Mouse (Mus musculus): ENCODE results near the gene Hepacam. TPM values are rescaled to one million over a fixed set of nuclear protein-coding genes. Genes with fewer than 3 reads are reported as not detected.

Gene Hepacam
- polyA plus RNA-seq, 1 experiment from 2014 or later, result not detected

DNA sequence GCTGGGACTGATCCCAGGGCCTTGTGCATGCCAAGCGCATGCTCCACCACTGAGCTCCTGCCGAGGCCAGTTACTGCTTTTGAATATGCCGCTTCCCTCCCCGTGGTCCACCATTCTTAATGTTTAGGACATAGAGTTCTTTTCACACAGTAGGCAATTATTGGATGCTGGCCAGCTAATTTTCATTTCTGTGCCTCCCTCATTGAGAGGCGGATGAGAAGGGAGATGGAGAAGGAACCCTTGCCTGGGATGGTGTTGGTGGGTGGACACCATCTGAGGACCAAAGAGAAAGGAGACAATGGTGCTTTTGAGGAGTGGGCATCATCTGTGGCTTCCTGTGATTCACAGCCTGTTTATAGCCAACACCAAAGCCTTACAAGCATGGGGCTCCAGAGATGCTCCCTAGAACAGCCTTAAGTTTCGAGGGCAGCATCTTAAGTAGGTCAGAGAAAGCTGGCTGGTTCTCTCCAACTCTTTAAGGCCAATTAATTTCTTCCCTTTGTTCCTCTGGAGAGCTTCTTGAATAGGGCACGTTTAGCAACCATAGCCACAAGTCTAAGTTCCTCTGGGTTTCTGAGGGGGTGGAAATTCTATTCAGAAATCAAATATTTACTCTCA lies 8.3 kb upstream of the Hepacam start:
- H3K27ac ChIP-seq (ENCODE audit: low read length), result peak overlapping the region; percentile 55; the same call in 1 of the 2 replicates
- H3K36me3 ChIP-seq (ENCODE audit: control insufficient read depth, insufficient read depth, low read length), result no peaks in the 10 kb centered on the region
- 73% methylated on average over 7 of the region's 7 CpGs for WGBS
- no peak for ATAC-seq (ENCODE audit: insufficient read depth, low FRiP score)
- H3K4me2 ChIP-seq (ENCODE audit: low read depth, low read length), result no peak overlapping the region
- H3K27me3 ChIP-seq (ENCODE audit: control insufficient read depth, insufficient read depth, low read length), result no peaks in the 10 kb centered on the region
- no peak overlapping the region for H3K9ac ChIP-seq (ENCODE audit: low read length)
- peaks cover 7% of the 10 kb centered on the region for H3K4me1 ChIP-seq (ENCODE audit: control insufficient read depth, insufficient read depth, low read length)
- no peaks in the 10 kb centered on the region for H3K9me3 ChIP-seq (replicated peaks; ENCODE audit: control insufficient read depth, low read length)
- no peak overlapping the region for H3K4me3 ChIP-seq (replicated peaks; ENCODE audit: low read length)

- WGBS, result 47% methylated on average over 6 of the region's 6 CpGs
Measured at GRCm38 (mm10) chr9:37359331-37360220, 7.6 kb upstream of the Hepacam start.

GRCm38 (mm10) chr9:37362084-37362483 lies 5.1 kb upstream of the Hepacam start:
- Histone ChIP-seq H3K36me3 (ENCODE audit: control insufficient read depth, insufficient read depth, low read length) (no peaks in the 10 kb centered on the region), H3K9me3 (replicated peaks; ENCODE audit: control insufficient read depth, low read length) (no peaks in the 10 kb centered on the region), H3K9ac (ENCODE audit: low read length) (no peak overlapping the region), H3K27ac (ENCODE audit: low read length) (no peak overlapping the region), H3K27me3 (ENCODE audit: control insufficient read depth, insufficient read depth, low read length) (no peaks in the 10 kb centered on the region), H3K4me3 (replicated peaks; ENCODE audit: low read length) (no peak overlapping the region), H3K4me1 (ENCODE audit: control insufficient read depth, insufficient read depth, low read length) (peaks cover 7% of the 10 kb centered on the region), H3K4me2 (ENCODE audit: low read depth, low read length) (no peak overlapping the region)
- no peak for ATAC-seq (ENCODE audit: insufficient read depth, low FRiP score)

More at GRCm38 (mm10) chr9:37359331-37360220, 7.6 kb upstream of the Hepacam start:
- Histone ChIP-seq H3K27ac (ENCODE audit: low read length) (peak overlapping the region; percentile 55), H3K36me3 (ENCODE audit: control insufficient read depth, insufficient read depth, low read length) (no peaks in the 10 kb centered on the region), H3K9me3 (replicated peaks; ENCODE audit: control insufficient read depth, low read length) (no peaks in the 10 kb centered on the region), H3K9ac (ENCODE audit: low read length) (no peak overlapping the region), H3K4me1 (ENCODE audit: control insufficient read depth, insufficient read depth, low read length) (peaks cover 7% of the 10 kb centered on the region), H3K4me2 (ENCODE audit: low read depth, low read length) (no peak overlapping the region), H3K4me3 (replicated peaks; ENCODE audit: low read length) (no peak overlapping the region), H3K27me3 (ENCODE audit: control insufficient read depth, insufficient read depth, low read length) (no peaks in the 10 kb centered on the region)
- ATAC-seq (ENCODE audit: insufficient read depth, low FRiP score), result peak; percentile 60; the same call in 1 of the 2 replicates

- Histone ChIP-seq H3K27ac (ENCODE audit: low read length) (no peak overlapping the region), H3K9ac (ENCODE audit: low read length) (no peak overlapping the region), H3K4me1 (ENCODE audit: control insufficient read depth, insufficient read depth, low read length) (peaks cover 7% of the 10 kb centered on the region), H3K4me3 (replicated peaks; ENCODE audit: low read length) (no peak overlapping the region), H3K9me3 (replicated peaks; ENCODE audit: control insufficient read depth, low read length) (no peaks in the 10 kb centered on the region), H3K36me3 (ENCODE audit: control insufficient read depth, insufficient read depth, low read length) (no peaks in the 10 kb centered on the region), H3K4me2 (ENCODE audit: low read depth, low read length) (no peak overlapping the region), H3K27me3 (ENCODE audit: control insufficient read depth, insufficient read depth, low read length) (no peaks in the 10 kb centered on the region)
- 59% methylated on average over 1 of the region's 1 CpGs for WGBS
- ATAC-seq (ENCODE audit: insufficient read depth, low FRiP score), result no peak
Measured at GRCm38 (mm10) chr9:37362881-37363280, 4.3 kb upstream of the Hepacam start.

DNA sequence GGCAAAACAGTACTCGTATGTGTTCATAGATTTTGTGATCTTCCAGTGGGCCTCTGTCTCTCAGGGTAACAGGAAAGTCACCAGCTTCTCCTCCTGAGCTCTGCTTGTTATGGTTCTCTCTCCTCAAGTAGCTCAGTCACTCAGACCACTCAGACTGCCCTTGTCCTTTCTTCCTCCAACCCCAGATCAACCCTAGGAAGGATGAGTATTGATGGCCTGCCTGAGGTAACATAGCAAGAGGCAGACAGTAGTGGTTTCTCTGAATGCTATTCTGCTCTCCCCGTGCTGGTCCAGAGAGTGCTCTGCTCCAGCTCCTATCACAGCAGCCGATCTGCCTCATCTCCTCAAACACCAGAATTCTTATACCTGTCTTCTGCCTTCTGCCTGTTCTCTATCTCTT lies 3.6 kb upstream of the Hepacam start:
- Histone ChIP-seq H3K9ac (ENCODE audit: low read length) (no peak overlapping the region), H3K4me1 (ENCODE audit: control insufficient read depth, insufficient read depth, low read length) (peaks cover 7% of the 10 kb centered on the region), H3K27me3 (ENCODE audit: control insufficient read depth, insufficient read depth, low read length) (no peaks in the 10 kb centered on the region), H3K27ac (ENCODE audit: low read length) (no peak overlapping the region), H3K4me3 (replicated peaks; ENCODE audit: low read length) (no peak overlapping the region), H3K36me3 (ENCODE audit: control insufficient read depth, insufficient read depth, low read length) (no peaks in the 10 kb centered on the region), H3K4me2 (ENCODE audit: low read depth, low read length) (no peak overlapping the region), H3K9me3 (replicated peaks; ENCODE audit: control insufficient read depth, low read length) (no peaks in the 10 kb centered on the region)
- 65% methylated on average over 3 of the region's 3 CpGs for WGBS
- no peak for ATAC-seq (ENCODE audit: insufficient read depth, low FRiP score)

DNA sequence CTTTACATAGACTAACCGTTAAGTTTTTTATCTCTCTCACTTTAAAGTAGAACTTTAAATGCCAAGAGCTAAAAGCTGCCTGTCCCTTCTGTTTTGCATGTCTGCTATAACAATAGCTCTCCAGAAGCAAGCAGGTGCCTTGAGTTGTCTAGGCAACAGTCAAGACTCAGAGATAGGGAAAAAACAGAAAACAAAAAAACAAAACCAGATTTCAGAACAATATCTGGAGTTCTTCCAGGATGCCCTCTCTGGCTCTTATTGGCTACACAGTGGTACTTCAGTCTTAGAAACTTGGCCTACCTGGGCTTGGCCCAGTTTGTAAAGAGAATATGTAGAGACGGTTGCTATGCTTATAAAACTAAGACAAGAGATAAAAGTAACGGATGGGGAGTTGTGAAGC lies 2.8 kb upstream of the Hepacam start:
- Histone ChIP-seq H3K27ac (ENCODE audit: low read length) (no peak overlapping the region), H3K4me2 (ENCODE audit: low read depth, low read length) (no peak overlapping the region), H3K27me3 (ENCODE audit: control insufficient read depth, insufficient read depth, low read length) (no peaks in the 10 kb centered on the region), H3K36me3 (ENCODE audit: control insufficient read depth, insufficient read depth, low read length) (no peaks in the 10 kb centered on the region), H3K4me3 (replicated peaks; ENCODE audit: low read length) (no peak overlapping the region), H3K9ac (ENCODE audit: low read length) (no peak overlapping the region), H3K9me3 (replicated peaks; ENCODE audit: control insufficient read depth, low read length) (no peaks in the 10 kb centered on the region), H3K4me1 (ENCODE audit: control insufficient read depth, insufficient read depth, low read length) (peaks cover 6% of the 10 kb centered on the region)
- WGBS, result 70% methylated on average over 3 of the region's 3 CpGs
- ATAC-seq (ENCODE audit: insufficient read depth, low FRiP score), result no peak

GRCm38 (mm10) chr9:37365706-37366105 lies 1.4 kb upstream of the Hepacam start:
- no peaks in the 10 kb centered on the region for H3K36me3 ChIP-seq (ENCODE audit: control insufficient read depth, insufficient read depth, low read length)
- 53% methylated on average over 5 of the region's 5 CpGs for WGBS
- ATAC-seq (ENCODE audit: insufficient read depth, low FRiP score), result no peak
- H3K4me1 ChIP-seq (ENCODE audit: control insufficient read depth, insufficient read depth, low read length), result no peaks in the 10 kb centered on the region
- H3K27me3 ChIP-seq (ENCODE audit: control insufficient read depth, insufficient read depth, low read length), result no peaks in the 10 kb centered on the region
- H3K4me2 ChIP-seq (ENCODE audit: low read depth, low read length), result no peak overlapping the region
- no peak overlapping the region for H3K4me3 ChIP-seq (replicated peaks; ENCODE audit: low read length)
- H3K9me3 ChIP-seq (replicated peaks; ENCODE audit: control insufficient read depth, low read length), result no peaks in the 10 kb centered on the region
- no peak overlapping the region for H3K27ac ChIP-seq (ENCODE audit: low read length)
- no peak overlapping the region for H3K9ac ChIP-seq (ENCODE audit: low read length)

GRCm38 (mm10) chr9:37368081-37368830 lies 1.1 kb downstream of the Hepacam start:
- H3K9ac ChIP-seq (ENCODE audit: low read length), result no peak overlapping the region
- H3K27ac ChIP-seq (ENCODE audit: low read length), result peak overlapping the region; percentile 52; the same call in 1 of the 2 replicates
- H3K4me2 ChIP-seq (ENCODE audit: low read depth, low read length), result no peak overlapping the region
- H3K36me3 ChIP-seq (ENCODE audit: control insufficient read depth, insufficient read depth, low read length), result no peaks in the 10 kb centered on the region
- ATAC-seq (ENCODE audit: insufficient read depth, low FRiP score), result 0 out of 2 replicates have a peak, but pooled peaks have one; percentile 25
- no peaks in the 10 kb centered on the region for H3K27me3 ChIP-seq (ENCODE audit: control insufficient read depth, insufficient read depth, low read length)
- no peak overlapping the region for H3K4me3 ChIP-seq (replicated peaks; ENCODE audit: low read length)
- no peaks in the 10 kb centered on the region for H3K4me1 ChIP-seq (ENCODE audit: control insufficient read depth, insufficient read depth, low read length)
- no peaks in the 10 kb centered on the region for H3K9me3 ChIP-seq (replicated peaks; ENCODE audit: control insufficient read depth, low read length)
- 54% methylated on average over 11 of the region's 11 CpGs for WGBS

DNA sequence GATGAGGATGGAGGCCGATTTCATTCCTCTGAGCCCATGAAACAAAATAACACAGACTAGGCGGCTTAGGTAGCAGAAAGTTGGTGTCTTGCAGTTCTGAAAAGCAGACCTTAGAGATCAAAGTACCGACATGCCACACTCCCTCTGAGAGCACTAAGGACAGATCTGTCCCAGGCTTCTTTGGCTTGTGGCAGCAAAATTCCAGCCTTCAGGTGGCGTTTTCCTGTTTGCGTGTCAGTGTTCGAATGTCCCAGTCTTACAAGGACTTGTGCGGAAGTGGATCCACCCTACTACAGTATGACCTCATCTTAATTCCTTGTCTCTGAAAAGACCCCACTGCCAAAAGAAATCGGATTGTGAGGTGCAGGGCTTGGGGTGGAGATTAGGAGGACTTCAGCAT lies 1.7 kb downstream of the Hepacam start:
- Histone ChIP-seq H3K9me3 (replicated peaks; ENCODE audit: control insufficient read depth, low read length) (no peaks in the 10 kb centered on the region), H3K27ac (ENCODE audit: low read length) (peak overlapping the region; percentile 52; the same call in 1 of the 2 replicates), H3K36me3 (ENCODE audit: control insufficient read depth, insufficient read depth, low read length) (no peaks in the 10 kb centered on the region), H3K4me2 (ENCODE audit: low read depth, low read length) (no peak overlapping the region), H3K9ac (ENCODE audit: low read length) (no peak overlapping the region), H3K4me3 (replicated peaks; ENCODE audit: low read length) (no peak overlapping the region), H3K27me3 (ENCODE audit: control insufficient read depth, insufficient read depth, low read length) (no peaks in the 10 kb centered on the region), H3K4me1 (ENCODE audit: control insufficient read depth, insufficient read depth, low read length) (no peaks in the 10 kb centered on the region)
- no peak for ATAC-seq (ENCODE audit: insufficient read depth, low FRiP score)
- 65% methylated on average over 8 of the region's 8 CpGs for WGBS
